Mouse (Mus musculus) left cerebral cortex, adult 9 months (tissue): ENCODE measurements at regions not wholly inside any gene's neighbourhood (a gene's known extent, or its start where the extent isn't known, plus 50 kb on each side); places are given as distances from the start of the nearest gene placed in this dataset.
A peak's percentile ranks its signal among the peaks of the same experiment; 100 is the strongest.
"Not testable (repeated sequence)": the region's sequence is repeated elsewhere in the genome, so short reads cannot be mapped to it uniquely, and the experiment has no call there.

Experiments
- DNase-seq, 2 experiments: peaks; one replicate each; pipeline ENCODE4 v3.0.0; 2022; ENCODE audit warnings: low spot score in 2 of 2

GRCm38 (mm10) chr2:78418561-78419338 is 449.2 kb upstream of the Ube2e3 start:
- no peak for DNase-seq

DNA sequence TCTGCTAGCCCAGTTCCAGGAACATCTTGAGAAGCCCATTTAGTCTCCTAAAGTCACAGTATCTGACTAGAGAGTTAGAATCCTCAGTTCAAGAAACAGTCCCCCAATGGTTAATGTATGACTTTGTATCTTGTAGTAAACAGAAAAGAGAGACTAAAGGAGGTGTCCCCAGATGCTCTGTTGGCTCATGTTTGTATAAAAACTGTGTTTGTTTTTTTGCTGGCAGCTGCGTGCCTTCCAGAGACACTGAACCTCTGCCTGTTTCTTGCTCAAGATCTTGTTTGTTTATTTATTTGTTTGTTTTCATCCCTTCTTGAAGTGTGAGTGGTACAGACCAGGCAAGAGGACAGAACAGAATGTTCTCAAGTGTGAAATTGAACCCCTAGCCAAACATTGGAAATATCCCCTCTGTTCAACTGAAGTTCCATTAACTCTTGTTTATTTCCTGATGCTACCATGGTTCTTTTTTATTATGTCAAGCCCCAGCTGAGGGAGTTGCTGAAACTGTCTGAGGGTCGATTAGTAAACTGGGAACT is 451.3 kb upstream of the Ube2e3 start:
- DNase-seq, result no peak

DNA sequence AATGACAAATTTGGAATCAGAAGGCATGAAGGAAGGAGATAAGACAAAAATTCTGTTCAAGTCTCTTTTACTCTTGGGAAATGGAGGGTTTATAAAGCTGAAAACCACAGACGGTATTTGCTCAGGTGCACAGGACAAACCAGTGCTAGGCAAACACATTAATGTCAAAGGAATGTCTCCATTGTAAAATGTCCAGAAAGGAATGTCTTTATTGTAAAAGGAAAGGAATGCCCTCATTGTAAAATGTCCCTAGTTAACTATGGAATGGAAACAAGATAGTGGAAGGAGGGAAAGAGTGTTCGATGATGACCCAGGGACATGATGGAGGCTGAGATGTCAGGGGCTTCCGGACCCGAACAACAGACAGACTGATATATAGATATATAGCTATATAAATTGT is 454.9 kb upstream of the Ube2e3 start:
- no peak for DNase-seq

GRCm38 (mm10) chr2:78403890-78404289 is 457.7 kb upstream of the Cwc22 start:
- no peak for DNase-seq

DNA sequence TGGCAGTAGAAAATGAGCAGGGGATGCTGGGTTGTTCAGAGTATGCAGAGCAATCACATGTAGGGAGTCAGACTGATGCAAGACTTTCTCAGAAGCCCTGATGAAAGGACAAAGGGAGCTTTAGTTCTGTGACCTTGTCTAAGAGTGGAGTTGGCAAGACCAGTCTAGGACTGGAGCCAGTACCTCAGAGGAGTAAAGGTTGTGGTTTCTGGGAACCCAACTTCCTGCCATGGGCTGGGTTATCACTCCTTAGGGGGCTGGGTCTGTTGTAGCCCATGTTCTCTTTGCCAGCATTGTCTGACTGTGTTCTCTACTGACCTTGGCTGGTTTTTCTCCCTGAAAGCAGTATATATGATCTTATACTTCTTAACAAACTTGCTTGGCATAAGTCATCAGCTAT is 453.1 kb upstream of the Cwc22 start:
- DNase-seq, result no peak

- DNase-seq, result no peak
Measured at GRCm38 (mm10) chr2:78396924-78397323, 450.7 kb upstream of the Cwc22 start.

DNA sequence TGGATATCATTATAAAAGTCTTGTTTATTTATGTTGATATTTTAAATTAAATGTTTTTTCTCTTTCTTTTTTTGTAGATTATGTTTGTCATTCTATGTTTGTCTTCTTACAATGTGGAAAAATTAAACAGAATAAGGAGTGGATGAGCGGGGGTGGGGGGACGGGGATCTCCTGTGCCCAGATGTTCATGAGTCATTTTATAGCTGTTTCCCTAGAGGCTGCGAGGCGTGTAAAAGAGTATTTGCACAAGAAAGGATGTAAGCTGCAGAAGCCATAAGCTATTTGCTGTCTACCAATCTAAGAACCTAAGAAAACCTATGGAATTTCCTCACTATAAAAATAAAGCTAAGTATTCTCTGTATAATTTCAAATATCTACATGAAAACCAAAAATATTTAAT is 446.9 kb upstream of the Cwc22 start:
- no peak for DNase-seq

DNA sequence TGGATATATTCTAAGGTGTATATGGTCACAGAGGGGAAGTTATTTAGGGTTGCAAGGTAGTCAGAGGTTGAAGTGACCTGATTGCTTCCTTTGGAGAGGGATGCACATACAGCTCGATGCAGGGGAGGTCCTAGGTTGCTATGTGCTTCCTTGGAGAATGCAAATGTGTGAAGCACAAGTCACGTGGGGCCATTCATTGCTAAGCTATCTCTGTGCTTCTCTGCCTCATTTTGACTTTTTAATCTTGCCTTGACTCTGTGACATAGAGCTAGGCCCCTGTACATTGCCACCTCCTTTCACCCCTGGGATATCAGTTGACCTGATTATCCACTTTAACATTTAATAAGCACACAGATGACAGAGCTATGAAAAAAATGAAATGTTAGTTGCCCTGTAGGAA is 446.2 kb upstream of the Cwc22 start:
- no peak for DNase-seq

- DNase-seq, result peak in 1 of 2 experiments; percentile 33
Measured at GRCm38 (mm10) chr2:78388001-78388400, 441.8 kb upstream of the Cwc22 start.

- no peak for DNase-seq
Measured at GRCm38 (mm10) chr2:78381234-78381633, 435.1 kb upstream of the Cwc22 start.

- no peak for DNase-seq
Measured at GRCm38 (mm10) chr2:78331736-78332475, 385.7 kb upstream of the Cwc22 start.

GRCm38 (mm10) chr2:78326091-78326490 is 379.9 kb upstream of the Cwc22 start:
- no peak for DNase-seq

GRCm38 (mm10) chr2:78322216-78322965 is 376.2 kb upstream of the Cwc22 start:
- no peak for DNase-seq

DNA sequence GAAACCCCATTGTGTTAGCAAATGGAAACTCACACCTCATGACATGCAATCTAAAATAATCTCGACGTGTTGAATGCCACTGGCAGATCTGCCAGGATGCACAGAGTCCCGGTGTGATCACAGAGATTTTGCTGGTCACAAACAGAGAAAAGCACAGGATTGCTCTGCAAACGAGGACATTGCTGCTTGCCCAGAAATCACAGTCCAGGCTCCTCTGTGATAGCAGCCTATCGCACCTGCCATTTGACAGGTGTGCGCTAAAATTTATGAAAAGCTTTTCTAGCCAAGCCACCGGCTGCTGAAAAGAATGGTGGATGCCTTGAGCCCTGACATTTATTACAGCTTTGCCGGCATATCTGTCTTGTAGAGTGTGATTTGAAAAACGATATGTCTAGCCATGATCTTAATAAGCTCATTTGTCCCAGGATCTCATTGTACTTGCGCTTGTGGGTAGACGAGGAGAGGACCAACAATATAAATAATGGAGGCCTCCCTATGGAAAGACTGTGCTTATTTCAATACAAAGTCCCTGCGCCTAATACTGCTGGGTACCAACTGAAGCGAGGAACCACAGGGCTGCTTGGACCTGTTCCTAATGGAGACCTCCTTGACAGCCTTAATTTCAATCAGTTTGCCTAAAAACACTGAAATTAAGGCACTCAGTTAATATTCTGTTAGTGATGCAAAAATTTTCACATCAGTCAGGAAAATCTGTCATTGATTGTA is 365.8 kb upstream of the Cwc22 start:
- no peak for DNase-seq

- no peak for DNase-seq
Measured at GRCm38 (mm10) chr2:78309361-78309760, 363.2 kb upstream of the Cwc22 start.

- DNase-seq, result no peak
Measured at GRCm38 (mm10) chr2:78306897-78307296, 360.7 kb upstream of the Cwc22 start.

GRCm38 (mm10) chr2:78291665-78292064 is 345.5 kb upstream of the Cwc22 start:
- no peak for DNase-seq

DNA sequence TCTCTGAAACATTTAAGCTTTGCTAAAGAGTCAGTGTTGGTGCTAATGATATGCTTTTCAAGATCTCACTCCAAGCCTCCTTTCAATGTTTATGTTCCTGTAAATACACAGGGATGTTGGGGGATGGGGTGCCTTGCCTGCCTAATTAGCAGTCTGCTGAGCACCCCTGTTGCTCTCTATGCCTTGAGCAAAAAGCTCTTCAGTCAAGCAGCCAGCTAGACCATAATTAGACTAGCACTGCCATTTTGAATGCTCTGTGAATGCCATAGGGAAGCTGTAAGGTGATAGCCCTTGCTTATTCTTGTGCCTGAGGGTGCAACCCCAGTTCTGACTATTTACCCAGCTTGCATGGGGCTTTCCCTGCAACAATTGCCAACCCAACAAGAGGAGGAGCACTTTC is 338.6 kb upstream of the Cwc22 start:
- DNase-seq, result peak in 1 of 2 experiments; percentile 26

DNA sequence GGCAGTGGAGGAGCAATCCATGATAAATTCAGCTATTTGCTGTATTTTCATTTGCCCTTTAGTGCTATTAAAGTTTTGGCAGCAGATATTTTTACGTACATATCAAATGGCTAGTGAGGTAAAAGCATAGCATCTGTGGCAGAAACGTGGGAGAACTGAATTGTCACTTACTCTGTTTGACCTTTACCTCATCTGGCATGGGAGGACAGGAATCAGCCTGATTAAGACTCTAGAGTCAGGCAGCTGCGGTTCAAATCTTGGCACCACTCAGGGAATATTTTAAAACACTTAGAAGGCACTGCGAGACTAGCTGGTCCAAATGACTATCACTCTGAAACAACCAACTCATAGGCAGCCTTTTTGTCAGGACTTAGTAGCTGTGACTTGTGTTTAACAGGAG is 337.4 kb upstream of the Cwc22 start:
- no peak for DNase-seq

DNA sequence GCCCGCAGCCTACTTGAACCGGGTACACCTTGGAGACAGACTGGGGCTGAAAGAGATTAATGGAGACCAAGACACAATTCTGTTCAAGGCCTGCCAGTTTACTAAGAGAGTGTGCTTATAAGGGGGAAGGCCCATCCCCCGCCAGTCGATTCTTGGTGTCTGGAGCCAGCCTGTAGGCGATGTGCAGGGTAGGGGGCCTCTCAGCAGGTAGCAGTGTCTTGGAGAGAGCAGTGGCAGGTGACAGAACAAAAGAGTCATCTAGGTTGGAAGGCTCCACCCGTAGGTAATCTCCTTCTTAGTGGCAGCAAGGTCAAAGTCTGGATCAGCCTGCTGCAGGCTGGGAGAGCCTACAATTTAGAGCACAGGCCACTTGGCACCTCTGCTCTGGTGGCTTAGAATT is 335.7 kb upstream of the Cwc22 start:
- DNase-seq, result not testable (repeated sequence)

DNA sequence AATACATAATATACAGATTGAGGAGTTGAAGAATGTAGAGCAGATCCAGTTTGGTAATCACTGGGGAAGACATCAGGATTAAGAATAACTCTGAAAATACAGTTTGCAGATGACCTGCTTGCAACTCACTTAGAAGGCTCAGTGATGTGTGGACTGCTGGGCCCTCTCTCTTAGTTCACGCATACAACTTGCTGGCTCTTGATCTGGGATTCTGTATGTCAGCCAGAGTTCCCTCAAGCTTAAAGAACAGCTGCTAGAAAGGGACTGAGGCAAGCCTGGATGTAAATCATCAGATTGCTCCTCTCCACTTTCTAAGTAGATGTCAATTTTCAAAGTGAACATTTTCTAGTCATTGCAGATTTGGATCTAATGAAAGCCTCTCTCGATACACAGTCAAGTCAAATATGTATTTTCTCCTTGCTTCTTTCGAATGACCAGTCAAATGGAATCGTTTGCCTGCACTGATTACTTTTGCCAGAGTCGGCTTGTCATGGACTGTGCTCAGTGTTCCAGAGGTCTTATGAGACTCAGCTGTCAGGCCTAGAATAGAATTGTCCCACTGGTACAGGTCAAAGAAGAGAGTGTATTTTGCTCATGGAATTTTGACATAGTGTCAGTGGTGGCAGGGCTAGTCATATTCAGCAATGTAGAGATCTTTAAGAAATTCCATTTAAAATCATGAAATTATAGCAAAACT is 334.2 kb upstream of the Cwc22 start:
- no peak for DNase-seq
